Mouse (Mus musculus) neural tube, embryonic 13.5 days (tissue): ENCODE results near the gene Pigt. TPM values are rescaled to one million over a fixed set of nuclear protein-coding genes. Genes with fewer than 3 reads are reported as not detected.

ENCODE experiments used
- ATAC-seq: fragments of 200-750 bp; cut with Nextera tagmentation; 2 replicates; pipeline ENCODE4 v1.8.0; 2017; ENCODE audit warnings: low read depth, mild to moderate bottlenecking, moderate TSS enrichment, moderate library complexity
- H3K27ac ChIP-seq: fragments of 300-500 bp; sonication (generic); replicated peaks from 2 replicates; pipeline ENCODE4 v1.5.1; 2015; ENCODE audit warnings: moderate library complexity, mild to moderate bottlenecking, inconsistent platforms
- H3K27me3 ChIP-seq: fragments of 300-500 bp; sonication (generic); 2 replicates; pipeline ENCODE4 v1.6.1; 2015; ENCODE audit warnings: mild to moderate bottlenecking, inconsistent platforms
- H3K36me3 ChIP-seq: fragments of 300-500 bp; sonication (generic); 2 replicates; pipeline ENCODE4 v1.6.1; 2015; ENCODE audit warnings: mild to moderate bottlenecking, inconsistent platforms
- H3K4me1 ChIP-seq: fragments of 300-500 bp; sonication (generic); replicated peaks from 2 replicates; pipeline ENCODE4 v1.6.1; 2015; ENCODE audit warnings: inconsistent platforms
- H3K4me2 ChIP-seq: fragments of 300-500 bp; sonication (generic); 2 replicates; pipeline ENCODE4 v1.6.1; 2015; ENCODE audit warnings: inconsistent platforms, mild to moderate bottlenecking, moderate library complexity
- H3K4me3 ChIP-seq: fragments of 300-500 bp; sonication (generic); 2 replicates; pipeline ENCODE4 v1.5.1; 2015; ENCODE audit warnings: mild to moderate bottlenecking, inconsistent platforms
- H3K9ac ChIP-seq: fragments of 300-500 bp; sonication (generic); 2 replicates; pipeline ENCODE4 v1.6.1; 2015; ENCODE audit warnings: moderate library complexity, mild to moderate bottlenecking, inconsistent platforms
- H3K9me3 ChIP-seq: fragments of 300-500 bp; sonication (generic); 2 replicates; pipeline ENCODE4 v1.6.1; 2016; ENCODE audit warnings: inconsistent platforms
- WGBS: fragments of 180-500 bp; shearing (Covaris S2); methylation state at CpG from one replicate; pipeline ENCODE4 v1.1.7; 2015; 5-methylcytosine and 5-hydroxymethylcytosine counted together
- polyA plus RNA-seq: library from polyadenylated mRNA; unstranded; fragments of >200 nt; fragmentation: Nextera tagmentation; extraction: Ambion mirVana; gene quantifications from 2 replicates; pipeline ENCODE4 v1.2.1, GENCODE M21; 2015

Gene Pigt
- polyA plus RNA-seq, result 69.1 and 71.8 TPM in 2 replicates

- H3K36me3 ChIP-seq, result peaks cover 24% of the 10 kb centered on the region
- peak within 1 kb of the TSS; percentile 57 for H3K27ac ChIP-seq
- H3K4me2 ChIP-seq, result peak within 1 kb of the TSS; percentile 99
- no peaks in the 10 kb centered on the region for H3K9me3 ChIP-seq
- peaks cover 18% of the 10 kb centered on the region for H3K4me1 ChIP-seq
- peak within 1 kb of the TSS; percentile 82 for H3K9ac ChIP-seq
- peak; percentile 91 for ATAC-seq
- H3K27me3 ChIP-seq, result 0 out of 2 replicates have a peak, but pooled peaks cover 3% of the 10 kb centered on the region
- peak within 1 kb of the TSS; percentile 85 for H3K4me3 ChIP-seq
- WGBS, result 4% methylated on average over 43 of the region's 43 CpGs
Observed at GRCm38 (mm10) chr2:164496847-164497690, at the start of gene Pigt. Gene Pigt (plus strand): TSS chr2:164497520.

- 100% methylated on average over 1 of the region's 1 CpGs for WGBS
- no peak overlapping the region for H3K9ac ChIP-seq
- no peaks in the 10 kb centered on the region for H3K9me3 ChIP-seq
- no peaks in the 10 kb centered on the region for H3K36me3 ChIP-seq
- H3K27ac ChIP-seq, result no peak overlapping the region
- H3K4me3 ChIP-seq, result no peak overlapping the region
- ATAC-seq, result no peak
- H3K4me1 ChIP-seq, result peaks cover 7% of the 10 kb centered on the region
- H3K27me3 ChIP-seq, result no peaks in the 10 kb centered on the region
- no peak overlapping the region for H3K4me2 ChIP-seq
Observed at GRCm38 (mm10) chr2:164448140-164448539, 49.2 kb upstream of the Pigt start.

GRCm38 (mm10) chr2:164448921-164449320 lies 48.4 kb upstream of the Pigt start:
- Histone ChIP-seq H3K27ac (no peak overlapping the region), H3K4me2 (no peak overlapping the region), H3K9me3 (no peaks in the 10 kb centered on the region), H3K4me3 (no peak overlapping the region), H3K27me3 (no peaks in the 10 kb centered on the region), H3K36me3 (no peaks in the 10 kb centered on the region), H3K9ac (no peak overlapping the region), H3K4me1 (no peaks in the 10 kb centered on the region)
- 84% methylated on average over 5 of the region's 5 CpGs for WGBS
- no peak for ATAC-seq

GRCm38 (mm10) chr2:164449341-164450042 lies 47.8 kb upstream of the Pigt start:
- Histone ChIP-seq H3K4me3 (no peak overlapping the region), H3K27me3 (no peaks in the 10 kb centered on the region), H3K36me3 (no peaks in the 10 kb centered on the region), H3K4me2 (no peak overlapping the region), H3K27ac (no peak overlapping the region), H3K9ac (no peak overlapping the region), H3K4me1 (no peaks in the 10 kb centered on the region), H3K9me3 (no peaks in the 10 kb centered on the region)
- no peak for ATAC-seq
- 86% methylated on average over 14 of the region's 14 CpGs for WGBS

GRCm38 (mm10) chr2:164452000-164452676 lies 45.2 kb upstream of the Pigt start:
- Histone ChIP-seq H3K9me3 (no peaks in the 10 kb centered on the region), H3K4me2 (no peak overlapping the region), H3K27me3 (no peaks in the 10 kb centered on the region), H3K36me3 (no peaks in the 10 kb centered on the region), H3K9ac (no peak overlapping the region), H3K27ac (no peak overlapping the region), H3K4me1 (peaks cover 11% of the 10 kb centered on the region), H3K4me3 (no peak overlapping the region)
- no peak for ATAC-seq
- 41% methylated on average over 12 of the region's 13 CpGs for WGBS

- WGBS, result 82% methylated on average over 14 of the region's 14 CpGs
- no peaks in the 10 kb centered on the region for H3K27me3 ChIP-seq
- no peaks in the 10 kb centered on the region for H3K9me3 ChIP-seq
- H3K36me3 ChIP-seq, result no peaks in the 10 kb centered on the region
- H3K4me2 ChIP-seq, result no peak overlapping the region
- no peak overlapping the region for H3K9ac ChIP-seq
- no peak overlapping the region for H3K27ac ChIP-seq
- ATAC-seq, result no peak
- peaks cover 11% of the 10 kb centered on the region for H3K4me1 ChIP-seq
- H3K4me3 ChIP-seq, result no peak overlapping the region
Observed at GRCm38 (mm10) chr2:164453047-164453757, 44.1 kb upstream of the Pigt start.

GRCm38 (mm10) chr2:164453887-164454500 lies 43.3 kb upstream of the Pigt start:
- Histone ChIP-seq H3K36me3 (no peaks in the 10 kb centered on the region), H3K27me3 (no peaks in the 10 kb centered on the region), H3K4me1 (peaks cover 11% of the 10 kb centered on the region), H3K9ac (no peak overlapping the region), H3K4me2 (no peak overlapping the region), H3K4me3 (no peak overlapping the region), H3K9me3 (no peaks in the 10 kb centered on the region), H3K27ac (no peak overlapping the region)
- WGBS, result 73% methylated on average over 7 of the region's 7 CpGs
- no peak for ATAC-seq

GRCm38 (mm10) chr2:164454846-164455245 lies 42.5 kb upstream of the Pigt start:
- Histone ChIP-seq H3K9ac (no peak overlapping the region), H3K4me2 (no peak overlapping the region), H3K9me3 (no peaks in the 10 kb centered on the region), H3K27me3 (no peaks in the 10 kb centered on the region), H3K36me3 (no peaks in the 10 kb centered on the region), H3K4me3 (no peak overlapping the region), H3K4me1 (peaks cover 11% of the 10 kb centered on the region), H3K27ac (no peak overlapping the region)
- WGBS, result 82% methylated on average over 10 of the region's 10 CpGs
- no peak for ATAC-seq

GRCm38 (mm10) chr2:164455421-164456190 lies 41.7 kb upstream of the Pigt start:
- no peak overlapping the region for H3K27ac ChIP-seq
- no peak overlapping the region for H3K9ac ChIP-seq
- ATAC-seq, result no peak
- H3K4me3 ChIP-seq, result no peak overlapping the region
- WGBS, result 78% methylated on average over 6 of the region's 6 CpGs
- H3K4me1 ChIP-seq, result peaks cover 11% of the 10 kb centered on the region
- H3K27me3 ChIP-seq, result no peaks in the 10 kb centered on the region
- H3K36me3 ChIP-seq, result no peaks in the 10 kb centered on the region
- no peak overlapping the region for H3K4me2 ChIP-seq
- H3K9me3 ChIP-seq, result no peaks in the 10 kb centered on the region

- no peak for ATAC-seq
- Histone ChIP-seq H3K9me3 (no peaks in the 10 kb centered on the region), H3K4me3 (no peak overlapping the region), H3K4me2 (peak overlapping the region; percentile 45), H3K9ac (0 out of 2 replicates have a peak overlapping the region, but pooled peaks have one; percentile 63), H3K36me3 (no peaks in the 10 kb centered on the region), H3K4me1 (peaks cover 11% of the 10 kb centered on the region), H3K27ac (peak overlapping the region; percentile 46; the same call in 1 of the 2 replicates), H3K27me3 (no peaks in the 10 kb centered on the region)
- 71% methylated on average over 1 of the region's 1 CpGs for WGBS
Observed at GRCm38 (mm10) chr2:164456413-164456812, 40.9 kb upstream of the Pigt start.
